Mouse (Mus musculus) ovary, postnatal 10 days (tissue): ENCODE results near the gene Chrna5.
A peak's percentile ranks its signal among the peaks of the same experiment; 100 is the strongest.
"Not testable (repeated sequence)": the region's sequence is repeated elsewhere in the genome, so short reads cannot be mapped to it uniquely, and the experiment has no call there.

Source experiments
- DNase-seq: peaks from one replicate; pipeline ENCODE4 v3.0.0; 2022; ENCODE audit warnings: low spot score

The Chrna5 gene

DNA sequence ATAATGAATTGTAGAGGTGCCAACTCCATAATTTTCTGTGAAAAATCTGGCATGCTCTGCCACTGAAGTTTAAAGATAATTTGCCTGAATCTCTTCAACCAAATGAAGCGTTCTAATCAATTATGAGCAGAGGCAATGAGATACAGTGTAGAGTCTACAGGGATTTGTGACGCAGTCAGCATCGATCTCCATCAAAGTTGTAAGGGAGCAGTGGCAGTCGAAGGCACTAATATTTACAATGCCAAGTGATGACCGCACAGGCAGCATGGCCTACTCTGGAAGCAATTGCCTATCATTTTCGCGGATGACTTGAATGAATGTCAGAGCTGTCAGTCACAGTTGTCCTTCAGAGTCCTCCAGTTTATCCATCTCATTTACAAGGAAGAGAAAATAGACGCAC, at the start of gene Chrna5:
Chrna5 (plus strand) TSS at position 207 of the 400 bp plus-strand sequence.
- DNase-seq = no peak

DNA sequence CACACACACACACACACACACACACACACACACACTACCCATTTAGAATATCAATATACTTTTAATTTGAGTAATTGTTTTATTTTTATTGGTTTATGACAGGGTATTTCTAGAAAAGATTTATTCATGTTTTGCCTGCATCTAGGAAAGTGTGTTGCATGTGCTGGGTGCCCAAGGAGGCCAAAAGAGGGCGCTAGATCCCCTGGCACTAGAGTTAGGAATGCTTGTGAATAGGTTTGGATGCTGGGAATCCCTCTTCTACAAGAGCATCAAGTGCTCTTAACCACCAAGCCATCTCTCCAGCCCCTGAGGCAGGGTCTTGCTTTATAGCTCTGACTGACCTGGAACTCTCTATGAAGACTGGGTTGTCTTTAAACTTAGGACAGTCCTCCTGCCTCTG, 48.9 kb upstream of the Chrna5 start:
- no peak for DNase-seq

DNA sequence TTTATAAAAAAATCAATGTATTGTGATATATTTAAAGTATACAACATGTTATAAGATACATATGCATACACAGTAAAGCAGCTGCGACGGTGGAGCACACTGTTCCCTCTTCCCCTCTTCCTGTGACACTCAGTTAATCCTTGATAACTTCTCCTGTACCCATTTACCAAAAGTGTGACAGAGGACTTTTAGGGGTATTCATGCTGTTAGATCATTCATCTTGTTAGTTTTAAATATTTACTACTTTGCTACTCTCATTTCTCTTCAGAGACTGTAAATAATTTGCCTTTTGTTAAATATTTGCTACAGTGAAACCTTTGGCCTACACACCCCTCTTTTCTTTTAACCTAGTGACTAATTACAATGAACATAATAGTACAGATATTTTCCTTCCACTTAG, 48.3 kb upstream of the Chrna5 start:
- DNase-seq = no peak

DNA sequence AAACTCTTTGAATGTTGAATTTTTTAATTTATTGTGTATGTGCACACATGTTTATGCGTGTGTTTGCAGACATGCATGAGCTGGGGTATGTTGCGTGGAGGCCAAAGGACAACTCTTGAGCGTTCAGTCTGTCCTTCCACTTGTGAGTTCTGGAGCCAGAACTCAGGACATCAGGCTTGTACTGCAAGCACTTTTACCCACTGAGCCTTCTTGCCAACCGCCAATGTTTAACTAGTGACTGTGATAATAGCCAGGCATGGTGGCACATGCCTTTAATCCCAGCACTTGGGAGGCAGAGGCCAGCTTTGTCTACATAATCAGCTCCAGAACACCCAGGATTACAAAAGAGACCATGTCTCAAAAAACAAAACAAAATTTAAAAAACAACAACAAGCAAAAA, 38.6 kb upstream of the Chrna5 start:
- DNase-seq = no peak

DNA sequence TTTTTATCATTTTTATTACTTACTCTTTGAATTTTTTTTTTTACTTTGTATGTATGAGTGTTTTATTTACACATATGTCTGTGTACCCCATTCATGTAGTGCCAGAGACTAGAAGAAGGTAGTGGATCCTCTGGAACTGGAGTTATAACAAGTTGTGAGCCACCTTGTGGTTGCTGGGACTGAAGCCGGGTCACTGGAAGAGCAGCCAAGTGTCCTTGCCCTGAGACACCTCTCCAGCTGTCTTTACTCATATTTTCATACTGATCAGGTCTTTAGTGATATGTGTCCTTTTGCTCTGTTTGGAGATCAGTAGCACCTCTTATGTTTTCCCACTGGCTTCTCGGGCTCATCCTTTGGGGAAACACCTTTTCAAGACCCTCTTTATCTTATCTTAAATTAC, 36.2 kb upstream of the Chrna5 start:
- no peak for DNase-seq

DNA sequence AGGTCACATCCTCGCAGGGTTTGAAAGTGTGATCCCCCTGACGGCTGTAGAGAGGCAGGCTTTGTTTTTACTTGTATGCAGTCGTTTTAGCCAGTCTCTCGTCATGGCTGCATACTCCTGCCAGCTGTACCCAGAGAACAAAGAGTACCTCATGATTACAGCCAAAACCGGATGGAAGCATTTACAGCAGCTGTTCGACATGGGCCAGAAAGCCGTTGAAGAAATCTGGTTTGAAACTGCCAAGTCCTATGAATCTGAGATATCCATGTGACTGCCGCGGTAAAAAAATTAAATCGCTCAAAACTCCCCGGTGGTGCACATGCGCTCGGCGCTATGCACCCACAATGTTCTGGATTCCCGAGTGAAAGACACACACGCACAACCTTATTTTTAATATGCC, 34.4 kb upstream of the Chrna5 start:
- no peak for DNase-seq

DNA sequence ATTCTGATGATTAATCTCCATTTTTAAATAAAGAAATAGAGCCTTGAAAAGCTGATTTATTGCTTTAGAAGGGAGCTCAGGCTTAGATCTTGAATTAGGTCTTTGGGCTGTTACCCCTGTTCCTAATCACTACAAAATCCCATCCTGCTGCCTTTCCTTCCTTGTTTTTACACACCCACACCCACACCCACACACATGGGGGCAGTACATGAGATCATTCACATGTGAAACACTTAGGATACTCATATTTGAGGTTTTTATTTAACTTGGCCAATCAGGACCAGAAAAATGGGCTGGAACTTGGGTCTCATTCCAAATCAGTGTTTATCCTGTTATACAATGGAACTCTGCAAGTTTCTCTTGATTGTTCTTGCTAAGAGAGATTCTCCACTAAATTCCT, 31.2 kb upstream of the Chrna5 start:
- DNase-seq = no peak

DNA sequence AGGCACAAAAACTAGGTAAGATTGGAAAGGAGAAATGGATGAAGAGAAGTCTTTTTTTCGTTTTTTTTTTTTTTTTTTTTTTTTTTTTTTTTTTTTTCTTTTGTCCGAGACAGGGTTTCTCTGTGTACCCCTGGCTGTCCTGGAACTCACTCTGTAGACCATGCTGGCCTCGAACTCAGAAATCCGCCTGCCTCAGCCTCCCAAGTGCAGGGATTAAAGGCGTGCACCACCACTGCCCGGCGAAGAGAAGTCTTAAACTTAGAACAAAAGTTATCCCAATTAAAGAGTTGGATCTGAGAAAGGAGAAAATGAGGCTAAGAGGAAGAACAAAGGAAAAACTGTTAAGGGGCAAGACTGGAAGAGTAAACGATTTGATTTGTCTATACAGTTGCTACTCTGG, 30.5 kb upstream of the Chrna5 start:
- DNase-seq = not testable (repeated sequence)

DNA sequence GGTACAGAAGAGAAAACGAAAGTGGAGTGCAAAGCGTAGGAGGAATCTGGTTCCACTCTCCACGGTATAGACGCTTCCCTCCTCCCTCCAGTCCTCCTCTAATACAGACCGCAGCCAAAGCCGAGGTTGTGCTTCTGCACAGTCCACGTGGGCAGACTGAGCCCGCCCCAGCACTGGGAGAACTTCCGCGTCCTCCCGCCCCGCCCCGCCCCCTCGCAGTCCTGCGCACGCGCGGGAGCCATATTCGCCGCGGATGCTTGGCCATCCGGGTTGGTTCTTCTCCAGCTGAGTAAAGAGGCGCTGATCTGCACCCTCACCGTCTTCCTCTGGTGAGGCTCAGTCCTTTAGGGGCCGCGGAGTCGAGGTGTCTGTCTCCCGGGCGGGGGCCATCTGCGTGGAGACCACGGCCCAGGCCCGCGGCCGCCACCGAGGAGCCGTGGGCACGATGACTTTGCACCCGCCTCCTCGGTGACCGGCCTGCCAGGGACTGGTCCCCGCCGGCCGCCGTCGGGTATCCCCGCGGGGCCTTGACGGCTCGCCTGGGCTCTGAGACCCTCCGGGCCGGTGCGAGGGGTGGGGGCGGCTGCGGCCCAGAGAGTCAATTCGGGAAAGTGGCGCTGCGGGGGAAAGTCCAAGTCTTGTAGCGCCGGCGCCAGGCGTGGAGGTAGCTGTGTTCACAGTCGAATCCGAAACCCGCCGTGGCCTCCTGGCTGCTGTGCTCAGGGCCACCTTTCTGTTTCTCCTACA, 29.9 kb upstream of the Chrna5 start, which contains the start of the genes Psma4 and AY074887:
Psma4 (plus strand) TSS at position 216 of the 747 bp plus-strand sequence.
AY074887 (minus strand) TSS at position 424 of the 747 bp plus-strand sequence.
- DNase-seq = peak; percentile 90

DNA sequence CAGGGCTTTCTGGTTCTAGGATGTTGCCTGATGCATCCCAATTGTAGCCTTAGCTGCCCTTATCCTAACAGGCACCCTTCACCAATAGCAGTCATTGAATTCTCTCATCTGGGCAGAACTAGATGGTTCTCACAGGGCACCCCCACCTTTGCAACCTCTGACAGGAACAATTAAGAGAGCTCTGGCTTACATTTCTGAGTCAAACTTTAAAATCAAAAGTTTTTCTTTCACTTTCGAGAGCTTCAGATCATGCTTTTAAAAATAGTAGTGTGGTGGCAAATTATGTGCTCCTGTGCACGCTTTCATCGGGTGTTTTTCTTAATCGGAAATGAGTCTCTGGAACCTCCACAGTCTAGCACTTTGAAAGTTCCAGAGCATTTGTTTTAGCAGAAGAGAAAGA, 19.6 kb upstream of the Chrna5 start:
- DNase-seq = no peak

DNA sequence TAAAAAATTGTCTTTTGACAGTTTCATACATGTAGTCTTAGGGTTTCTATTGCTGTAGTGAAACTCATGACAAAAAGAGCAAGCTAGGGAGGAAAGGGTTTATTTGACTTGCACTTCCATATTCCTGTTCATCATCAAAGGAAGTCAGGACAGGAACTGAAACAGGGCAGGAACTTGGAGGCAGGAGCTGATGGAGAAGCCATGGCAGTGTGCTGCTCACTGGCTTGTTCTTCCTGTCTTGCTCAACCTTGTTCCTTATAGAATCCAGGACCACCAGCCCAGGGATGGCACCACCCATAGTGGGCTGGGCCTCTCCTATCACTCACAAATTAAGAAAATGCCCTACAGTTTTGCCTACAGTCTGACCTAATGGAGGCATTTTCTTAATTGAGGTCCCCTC, 17.0 kb upstream of the Chrna5 start:
- no peak for DNase-seq

DNA sequence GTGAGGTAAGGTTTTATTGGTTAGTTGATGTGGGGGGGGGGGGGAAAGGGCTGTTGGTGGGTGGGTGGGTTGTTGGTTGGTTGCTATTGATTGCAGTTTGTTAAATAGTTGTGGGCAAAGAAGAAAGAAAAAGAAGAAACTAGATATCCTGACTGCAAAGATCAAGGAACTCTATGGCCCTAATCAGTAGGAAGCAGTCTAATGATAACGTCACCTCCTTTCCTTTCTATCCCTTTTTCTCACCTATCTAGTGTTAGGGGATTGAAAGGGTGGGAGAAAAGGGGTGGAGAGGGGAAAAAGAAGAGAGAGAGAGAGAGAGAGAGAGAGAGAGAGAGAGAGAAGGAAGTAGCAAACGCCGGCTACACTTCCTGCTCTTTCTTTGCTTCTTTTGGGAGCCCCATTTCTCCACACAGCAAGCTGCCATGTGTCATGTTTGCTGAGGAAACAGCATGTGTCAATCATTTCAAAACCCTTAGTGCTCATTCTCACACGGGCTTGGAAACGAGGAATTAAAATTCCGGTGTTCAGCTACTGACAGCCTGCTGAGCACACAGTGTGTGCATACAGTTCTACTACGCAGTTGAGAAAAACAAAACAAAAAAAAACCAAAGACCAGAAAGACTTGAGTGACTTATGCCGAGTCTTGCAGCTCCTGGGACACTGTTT, 10.6 kb upstream of the Chrna5 start:
- DNase-seq = no peak

DNA sequence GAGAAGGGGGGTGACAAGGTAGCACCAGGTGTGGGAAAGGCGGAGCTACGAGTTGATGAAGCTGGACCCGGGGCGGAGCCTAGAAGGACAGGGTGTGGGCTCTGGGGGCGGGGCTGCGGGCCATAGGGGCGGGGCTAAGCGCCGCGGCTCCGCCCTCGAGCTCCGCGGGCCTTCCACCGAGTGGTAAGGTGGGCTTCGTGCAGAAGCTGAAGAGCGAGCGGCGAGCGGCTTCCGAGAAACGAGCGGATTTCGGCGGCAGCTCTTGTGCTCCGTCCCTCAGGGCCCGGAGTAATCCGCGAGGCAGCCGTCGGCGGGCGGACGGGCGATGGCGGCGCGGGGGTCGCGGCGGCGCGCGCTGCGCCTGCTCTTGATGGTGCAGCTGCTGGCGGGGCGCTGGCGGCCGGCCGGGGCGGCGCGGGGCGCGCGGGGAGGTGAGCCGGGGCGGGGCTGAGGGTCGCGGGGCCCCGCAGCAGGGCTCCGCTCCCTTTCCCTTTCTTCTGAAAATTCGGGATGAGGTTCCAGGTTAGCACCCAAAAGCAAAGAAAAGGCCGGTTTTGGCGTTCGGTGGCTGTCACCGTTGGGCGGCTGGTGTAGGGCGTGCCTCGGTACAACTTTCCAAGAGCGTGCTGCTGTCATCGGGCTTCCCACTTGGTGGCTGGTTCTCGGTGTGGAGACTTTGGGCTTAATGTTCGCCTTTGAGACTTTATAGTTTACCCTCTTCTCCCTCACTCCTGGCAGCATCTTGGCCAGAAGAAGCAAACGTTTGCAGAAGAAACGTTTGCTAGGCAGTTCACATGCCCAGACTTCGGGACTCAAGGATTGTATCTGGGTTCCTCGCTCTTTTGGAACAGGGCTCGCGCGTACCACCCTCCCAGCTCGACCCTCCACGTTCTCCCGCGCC, 861 bp downstream of the Chrna5 start:
- DNase-seq = peak; percentile 2

DNA sequence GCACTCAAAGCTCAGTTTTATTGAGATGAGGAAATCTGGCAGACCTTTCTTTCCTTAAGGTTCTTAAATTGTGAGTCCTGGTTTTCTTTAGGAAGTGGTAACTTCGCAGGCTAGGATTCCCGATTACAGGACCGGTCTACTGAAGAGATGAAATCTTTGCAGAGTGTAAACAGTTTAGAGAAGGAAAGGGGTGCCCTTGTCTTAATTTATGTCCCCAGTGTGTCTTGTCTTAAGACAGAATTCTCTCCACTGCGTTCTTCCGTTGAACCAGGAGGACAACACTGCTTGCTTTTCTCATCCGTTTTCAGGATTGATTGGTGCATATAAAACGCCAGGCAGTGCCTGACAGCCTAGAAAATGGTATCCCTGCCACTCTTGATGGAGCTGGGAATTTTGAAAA, 1.7 kb downstream of the Chrna5 start:
- no peak for DNase-seq

DNA sequence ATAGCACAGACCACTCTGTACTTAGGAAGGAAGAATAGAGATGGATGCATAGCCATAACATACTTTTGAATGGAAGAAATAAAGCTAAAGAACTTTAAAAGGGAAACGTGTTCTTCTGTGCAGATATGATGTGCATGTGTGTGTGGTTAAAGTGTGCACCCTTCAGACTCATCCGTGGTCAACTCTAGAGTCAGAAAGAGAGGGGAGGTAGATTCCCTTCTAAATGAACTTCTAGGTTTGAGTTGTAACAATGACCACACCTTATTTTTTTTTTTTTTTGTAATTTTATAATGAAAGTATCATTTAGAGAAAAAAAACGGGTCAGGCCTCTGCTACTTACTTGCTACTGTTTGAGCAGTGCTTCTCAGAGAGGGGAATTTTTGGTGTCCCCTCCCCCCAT, 9.7 kb downstream of the Chrna5 start:
- DNase-seq = no peak

DNA sequence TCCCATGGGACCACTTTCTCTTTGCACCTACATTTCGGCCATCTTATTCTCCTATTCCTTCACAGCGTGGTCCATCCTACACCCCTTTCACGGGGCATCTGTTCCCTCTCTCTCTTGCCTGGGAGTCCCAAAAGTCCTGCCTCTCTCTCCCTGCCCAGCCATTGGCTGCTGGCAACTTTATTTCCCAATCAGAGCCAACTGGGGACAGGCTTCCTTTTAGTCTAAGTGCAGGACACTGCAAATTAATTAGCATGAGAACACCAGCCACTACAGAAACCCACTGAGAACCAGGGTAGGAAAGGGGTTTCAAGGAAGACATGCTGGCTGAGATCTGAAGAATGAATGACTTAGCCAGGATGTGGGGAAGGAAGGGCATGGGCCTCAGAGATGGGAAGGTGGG, 13.7 kb downstream of the Chrna5 start:
- DNase-seq = no peak

DNA sequence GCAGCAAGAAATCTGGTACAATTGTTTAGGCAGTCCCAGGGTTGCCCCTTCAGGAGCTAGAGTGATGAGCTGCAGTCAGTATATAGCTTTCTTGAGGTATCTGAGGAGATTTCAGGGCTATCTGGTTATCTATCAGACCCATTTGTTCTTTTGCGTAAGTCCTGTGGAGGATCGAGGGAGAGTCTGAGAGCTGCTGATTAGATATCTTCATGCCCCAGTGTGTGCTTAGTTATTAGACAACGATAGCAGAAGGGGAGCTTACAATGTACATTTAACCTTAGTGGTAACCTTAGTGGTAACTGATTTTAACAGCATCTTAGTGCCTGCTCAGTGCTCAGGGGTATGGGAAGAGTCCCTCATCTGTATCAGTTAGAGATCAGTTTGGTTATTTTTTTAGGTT, 15.0 kb downstream of the Chrna5 start:
- DNase-seq = no peak

DNA sequence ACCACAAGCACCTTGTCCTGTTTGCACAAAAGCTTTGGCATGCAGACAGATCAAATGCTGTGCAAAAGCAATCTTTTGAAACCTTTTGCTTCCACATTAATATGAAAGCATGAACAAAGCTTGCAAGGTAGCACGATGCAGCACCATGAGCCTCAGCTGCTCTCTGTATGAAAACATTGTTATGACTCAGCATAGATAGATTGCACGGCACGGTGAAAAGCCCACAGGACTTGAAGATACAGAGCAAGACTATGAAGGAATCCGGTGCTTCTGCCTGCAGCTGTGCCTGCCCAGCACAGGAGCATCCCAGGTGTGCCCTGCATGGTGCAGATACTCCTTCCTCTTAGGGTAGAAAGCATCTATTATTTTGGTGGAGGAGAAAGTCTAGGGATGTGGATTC, 22.9 kb downstream of the Chrna5 start:
- DNase-seq = no peak

DNA sequence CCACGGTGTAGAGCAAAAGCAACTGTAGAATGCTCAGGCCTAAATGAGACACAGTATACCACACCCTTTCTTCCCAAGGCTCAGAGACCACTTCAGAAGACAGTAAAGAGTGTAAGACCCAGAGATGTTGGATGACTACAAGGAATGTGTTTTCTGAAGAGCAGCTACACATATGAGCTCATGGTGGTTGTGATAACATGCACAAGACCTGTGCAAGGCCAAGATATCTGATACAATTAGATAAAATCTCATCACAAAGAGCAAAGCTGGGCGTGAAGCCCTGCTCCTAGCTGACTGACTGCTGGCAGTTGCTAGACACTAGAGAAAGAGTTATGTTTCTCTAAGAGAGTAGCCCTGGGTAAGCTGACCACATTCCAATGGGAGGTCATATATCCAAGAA, 29.0 kb downstream of the Chrna5 start:
- DNase-seq = no peak

DNA sequence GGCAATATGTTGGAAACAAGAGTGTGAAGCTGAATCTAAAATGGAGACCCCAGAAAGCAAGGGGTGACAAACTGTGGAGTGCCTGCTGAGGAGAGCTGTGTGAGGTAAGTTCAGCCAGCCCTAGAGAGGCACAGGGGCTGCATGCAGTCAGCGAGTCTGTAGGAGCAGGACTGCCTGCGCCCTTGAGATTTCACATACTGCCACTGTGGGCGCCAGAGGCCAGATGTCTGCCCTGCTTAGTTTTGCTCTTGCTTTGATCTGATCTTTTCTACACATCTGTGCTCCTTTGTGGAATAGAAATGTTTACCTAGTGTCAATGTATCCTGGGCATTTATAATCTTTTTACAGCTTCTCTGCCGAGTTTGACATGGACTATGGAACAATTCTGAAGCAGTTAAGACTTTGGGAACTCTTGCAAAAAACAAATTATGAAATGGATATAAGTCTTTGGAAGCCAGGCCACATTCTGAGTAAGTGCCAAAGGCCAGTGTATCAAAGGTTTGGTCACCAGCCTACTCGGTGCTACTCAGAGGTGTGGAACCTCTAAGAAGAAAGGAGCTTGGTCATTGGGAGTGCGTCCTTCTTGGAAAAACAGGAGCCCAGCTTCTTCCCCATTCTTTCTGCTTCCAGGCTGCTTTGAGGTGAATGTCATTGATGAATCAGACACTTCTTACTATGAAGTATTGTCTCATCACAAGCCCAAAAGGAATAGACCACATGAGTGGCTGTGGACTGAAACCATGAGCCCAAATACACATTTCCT, 30.1 kb downstream of the Chrna5 start:
- DNase-seq = no peak

DNA sequence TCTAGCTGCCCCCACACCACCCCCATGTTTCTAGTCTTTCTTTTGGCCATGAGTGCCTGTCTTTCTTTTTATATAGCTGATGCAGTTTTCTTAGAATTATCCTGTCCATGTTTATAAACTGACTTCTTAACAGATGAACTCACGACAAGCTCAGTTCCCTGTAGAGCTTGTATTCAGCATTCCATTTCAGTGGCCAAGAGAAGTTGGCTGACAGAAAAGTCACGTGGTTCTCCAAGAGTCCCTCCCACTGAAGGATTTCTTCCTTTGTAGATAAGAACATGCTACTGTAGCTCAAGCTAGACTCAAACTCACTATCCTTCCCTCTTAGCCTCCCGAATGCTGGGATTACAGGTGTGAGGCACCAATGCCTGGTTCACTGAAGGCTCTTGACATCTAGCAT, 36.2 kb downstream of the Chrna5 start:
- no peak for DNase-seq

DNA sequence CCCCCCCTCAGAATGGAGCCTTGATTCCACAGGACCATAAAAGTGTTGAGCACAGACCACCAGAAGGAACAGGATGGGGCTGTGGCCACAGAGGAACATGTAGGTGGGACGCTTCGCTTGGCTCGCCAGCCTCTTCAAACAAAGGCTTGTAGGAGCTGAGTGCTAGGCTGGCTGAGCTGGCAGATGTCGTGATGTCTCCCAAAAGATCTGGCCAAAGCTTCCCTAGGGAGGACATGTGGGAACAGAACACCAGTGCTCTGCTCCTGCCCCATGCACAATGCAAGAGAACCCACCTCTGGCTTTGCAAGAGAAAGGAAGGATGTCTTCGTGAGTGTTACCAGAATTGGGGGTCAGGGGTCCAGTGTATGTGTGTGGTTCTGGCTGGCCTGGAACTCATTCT, 42.6 kb downstream of the Chrna5 start:
- no peak for DNase-seq
